In the genomic region with DNA sequence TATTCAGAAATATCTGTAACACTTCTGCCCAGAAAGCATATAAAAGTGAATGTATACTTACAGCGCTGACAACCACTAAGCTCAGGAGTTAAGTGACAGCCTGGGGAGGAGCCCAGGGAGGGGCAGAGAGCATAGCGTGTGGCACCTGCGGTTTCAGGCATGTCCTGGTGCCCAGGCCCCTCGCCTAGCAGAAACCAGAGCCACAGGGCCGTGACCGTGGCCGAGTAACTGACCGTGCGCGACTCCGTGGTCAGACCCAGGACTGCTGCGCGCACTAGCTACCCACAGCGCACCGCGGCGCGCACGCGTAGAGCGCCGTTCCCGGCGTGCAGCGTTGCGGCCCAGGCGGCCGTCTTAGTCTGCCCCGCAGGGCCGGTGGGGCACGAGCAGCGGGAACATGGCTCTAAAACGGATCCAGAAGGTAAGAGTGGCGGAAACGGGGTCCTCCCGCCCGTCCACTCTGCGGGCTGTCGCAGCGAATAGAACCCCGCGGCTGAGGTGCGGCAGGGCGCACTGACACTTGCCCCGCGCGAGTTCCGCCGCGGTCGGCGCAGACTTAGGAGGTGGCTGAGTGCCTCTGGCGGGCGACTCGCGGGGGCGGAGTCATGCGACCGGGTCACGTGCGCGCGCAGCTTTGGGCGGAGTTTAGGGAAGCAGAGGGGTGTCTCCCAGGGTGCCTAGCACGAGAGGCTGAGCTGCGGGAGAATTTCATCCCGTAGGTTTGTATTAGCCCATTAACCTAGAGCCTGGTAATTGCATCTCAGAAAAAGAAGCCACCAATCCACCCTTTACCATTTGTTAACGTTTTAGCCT, we compare ENCODE assay signal across 8 mouse cellular contexts. TPM values are rescaled to one million over a fixed set of nuclear protein-coding genes. Genes with fewer than 3 reads are reported as not detected.
DNase-seq lines count a peak whose midpoint lies in the region; ATAC-seq and TF ChIP-seq lines count a peak whose summit lies in the region.

A gene (minus strand): TSS at position 557 of the 813 bp plus-strand sequence.

- H3K4me1 ChIP-seq in hindbrain, embryonic 10.5 days (replicated peaks) = peaks cover 17% of the 10 kb centered on the region
- peaks cover 4% of the 10 kb centered on the region; the same call in 1 of the 2 replicates for H3K4me1 ChIP-seq in lung, postnatal 0 days (ENCODE audit: insufficient read depth, low read depth, low read length)

- under 1% methylated on average over 68 of the region's 68 CpGs for WGBS in hindbrain, embryonic 10.5 days
- 0% methylated on average over 68 of the region's 68 CpGs for WGBS in lung, postnatal 0 days

- ATAC-seq in frontal cortex, adult (ENCODE audit: low TSS enrichment) = peak; percentile 98
- peak; percentile 98 for ATAC-seq in lung, postnatal 0 days

- H3K27me3 ChIP-seq in hindbrain, embryonic 10.5 days (ENCODE audit: insufficient read depth, poor library complexity, severe bottlenecking) = no peaks in the 10 kb centered on the region
- H3K27me3 ChIP-seq in lung, postnatal 0 days (replicated peaks; ENCODE audit: insufficient read depth, low read length) = no peaks in the 10 kb centered on the region

- no peaks in the 10 kb centered on the region for H3K9me3 ChIP-seq in hindbrain, embryonic 10.5 days
- H3K9me3 ChIP-seq in lung, postnatal 0 days (ENCODE audit: low read length) = no peaks in the 10 kb centered on the region

- peak; percentile 98 for DNase-seq in MN1 (ENCODE audit: low spot score)
- DNase-seq in cerebellum, adult 9-10 months = peak; percentile 94
- DNase-seq in hindbrain, embryonic 10.5 days (ENCODE audit: low spot score) = peak; percentile 98
- peak; percentile 92 for DNase-seq in layer of hippocampus, adult 9-11 months
- DNase-seq in lung, postnatal 0 days (ENCODE audit: low spot score) = peak; percentile 95
- peak; percentile 91 for DNase-seq in ovary, postnatal 14 days (ENCODE audit: low spot score)
- peak; percentile 97 for DNase-seq in thymus, postnatal 14 days

- peak within 1 kb of the TSS; percentile 80 for H3K4me3 ChIP-seq in hindbrain, embryonic 10.5 days
- H3K4me3 ChIP-seq in lung, postnatal 0 days (ENCODE audit: low read depth, low read length) = peak within 1 kb of the TSS; percentile 70

- H3K4me2 ChIP-seq in lung, postnatal 0 days (replicated peaks; ENCODE audit: low read depth, low read length) = peak within 1 kb of the TSS; percentile 76

- peak within 1 kb of the TSS; percentile 81 for H3K9ac ChIP-seq in lung, postnatal 0 days (replicated peaks; ENCODE audit: low read depth)

- TF ChIP-seq EP300 in lung, postnatal 0 days (IDR thresholded peaks at IDR 0.05) = no peak

- peaks cover 8% of the 10 kb centered on the region for H3K36me3 ChIP-seq in hindbrain, embryonic 10.5 days
- no peaks in the 10 kb centered on the region for H3K36me3 ChIP-seq in lung, postnatal 0 days (ENCODE audit: insufficient read depth, low read length)

- TF ChIP-seq CTCF in lung, postnatal 0 days (IDR thresholded peaks at IDR 0.05) = peak; percentile 46

- peak within 1 kb of the TSS; percentile 97 for H3K27ac ChIP-seq in hindbrain, embryonic 10.5 days
- H3K27ac ChIP-seq in lung, postnatal 0 days (ENCODE audit: low read length) = peak within 1 kb of the TSS; percentile 96

RNA-seq across cellular contexts. Expression of the gene that starts here (rescaled TPM):
- polyA plus RNA-seq in hindbrain, embryonic 10.5 days (2016; fragmentation: Nextera tagmentation; extraction: Ambion mirVana) = 18.1 and 20.4 TPM in 2 replicates
- 18.3 and 19.0 TPM in 2 replicates for polyA plus RNA-seq in lung, postnatal 0 days (2015; fragmentation: Nextera tagmentation; extraction: Ambion mirVana)

Comparison
In these comparisons a context has a peak if more than half of its experiments do, and no peak if none do; other contexts are left out.
1. Peak in every context shown above with its lines: DNase-seq, ATAC-seq, H3K4me3 ChIP-seq and H3K27ac ChIP-seq.